Mouse (Mus musculus) cortical plate, adult 2 months (tissue): ENCODE results near the gene Son. TPM values are rescaled to one million over a fixed set of nuclear protein-coding genes. Genes with fewer than 3 reads are reported as not detected.

Experiments
- H3K27ac ChIP-seq: fragments of 200-500 bp; 2 replicates; pipeline ENCODE4 v1.5.1; 2012; ENCODE audit warnings: low read length, control low read depth, inconsistent platforms; ENCODE audit not compliant: insufficient read depth
- H3K4me1 ChIP-seq: fragments of 200-500 bp; 2 replicates; pipeline ENCODE4 v1.6.1; 2011; ENCODE audit warnings: low read length; ENCODE audit not compliant: control insufficient read depth, insufficient read depth
- H3K4me3 ChIP-seq: fragments of 200-500 bp; 2 replicates; pipeline ENCODE4 v1.5.1; 2011; ENCODE audit warnings: mild to moderate bottlenecking, low read length, control low read depth; ENCODE audit not compliant: insufficient read depth
- CTCF ChIP-seq: fragments of 200-500 bp; IDR thresholded peaks from 2 replicates; pipeline ENCODE4 v1.5.1; 2011; ENCODE audit warnings: mild to moderate bottlenecking, control low read depth, low read length; ENCODE audit not compliant: insufficient read depth; ENCODE audit errors: extremely low read depth
- POLR2A ChIP-seq: fragments of 200-500 bp; IDR thresholded peaks from 2 replicates; pipeline ENCODE4 v1.6.1; 2011; ENCODE audit warnings: mild to moderate bottlenecking, low read length, control low read depth; ENCODE audit not compliant: insufficient read depth; ENCODE audit errors: extremely low read depth
- polyA plus RNA-seq: library from polyadenylated mRNA; depleted of rRNA; stranded (reverse); fragments of >200 nt; gene quantifications from 2 replicates; pipeline ENCODE4 v1.2.3, GENCODE M21; 2012

Son gene
- polyA plus RNA-seq, 1 experiment = 267 TPM

DNA sequence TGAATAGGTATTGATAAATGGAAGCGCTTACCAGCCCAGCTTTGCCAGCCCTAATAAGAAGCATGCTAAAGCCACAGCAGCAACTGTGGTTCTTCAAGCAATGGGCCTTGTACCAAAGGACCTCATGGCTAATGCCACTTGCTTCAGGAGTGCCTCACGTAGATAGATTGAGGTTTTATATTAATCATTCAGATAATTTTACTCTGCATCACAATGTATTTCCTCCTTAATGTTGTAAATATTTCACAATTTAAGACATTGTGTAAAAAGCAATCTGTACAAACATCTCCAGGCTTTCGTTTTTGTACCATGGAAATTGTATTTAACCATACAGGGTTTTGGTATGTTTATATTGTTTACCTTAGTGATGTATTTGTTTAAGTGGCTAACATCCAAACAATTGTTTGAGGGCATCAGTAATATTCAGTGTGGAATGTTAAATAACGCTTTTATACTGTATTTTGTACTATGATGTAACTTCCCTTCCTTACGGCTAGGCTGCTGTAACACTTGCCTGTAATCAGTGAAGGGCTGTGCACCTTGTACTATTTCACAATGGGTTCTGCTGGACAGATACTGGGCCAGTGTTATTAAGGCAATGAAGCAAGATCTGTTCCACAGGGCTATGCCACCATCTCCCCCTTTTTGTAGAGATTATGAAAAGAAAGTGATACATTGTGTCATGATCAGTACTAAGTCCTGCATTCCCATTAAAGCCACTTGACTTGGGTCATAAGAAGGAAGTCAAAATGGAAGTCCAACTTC is 31.0 kb downstream of the Son start:
- Histone ChIP-seq H3K4me3 (no peak overlapping the region), H3K4me1 (no peaks in the 10 kb centered on the region), H3K27ac (no peak overlapping the region)
- no peak for TF ChIP-seq CTCF
- TF ChIP-seq POLR2A = no peak

DNA sequence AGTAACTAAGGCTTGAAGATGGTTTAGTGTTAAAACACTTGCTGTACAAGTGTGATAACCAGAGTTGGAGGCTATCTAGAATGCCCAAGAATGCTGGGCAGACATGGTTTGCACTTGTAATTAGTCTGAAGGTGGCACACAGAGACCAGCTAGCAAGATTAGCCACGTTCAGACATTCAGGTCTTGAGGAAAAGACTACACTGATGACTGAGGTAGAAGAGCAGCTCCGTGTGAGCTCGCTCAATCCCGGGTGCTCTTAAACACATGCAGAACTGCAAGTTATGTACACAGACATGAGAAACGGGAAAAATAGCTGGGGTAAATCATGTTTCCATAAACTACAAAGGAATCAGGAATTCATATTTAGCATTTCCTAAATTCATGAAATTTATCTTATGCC is 33.4 kb downstream of the Son start:
- no peak for TF ChIP-seq CTCF
- no peak for TF ChIP-seq POLR2A
- no peak overlapping the region for H3K4me3 ChIP-seq
- H3K27ac ChIP-seq = no peak overlapping the region
- no peaks in the 10 kb centered on the region for H3K4me1 ChIP-seq

DNA sequence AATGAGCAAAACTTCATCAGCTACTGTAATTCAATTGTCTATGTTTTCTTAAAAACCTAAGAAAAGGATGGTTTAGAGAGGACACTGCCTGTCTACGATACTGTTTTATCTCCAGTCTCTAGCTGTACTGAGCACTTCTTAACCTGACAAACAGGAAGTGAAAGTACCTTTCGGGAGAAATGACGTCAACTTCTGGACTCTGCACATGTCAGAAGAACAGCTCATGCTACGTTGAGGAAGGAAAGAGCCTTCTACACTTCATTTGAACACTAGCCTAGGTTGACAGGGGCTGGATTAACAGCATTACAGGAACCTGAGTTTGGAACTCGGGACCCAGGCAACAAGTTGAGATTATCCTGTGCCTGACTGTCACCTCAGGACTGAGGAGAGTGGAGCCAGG is 38.2 kb downstream of the Son start:
- Histone ChIP-seq H3K27ac (no peak overlapping the region), H3K4me3 (no peak overlapping the region), H3K4me1 (no peaks in the 10 kb centered on the region; the same call in 1 of the 2 replicates)
- TF ChIP-seq POLR2A (no peak), CTCF (no peak)

DNA sequence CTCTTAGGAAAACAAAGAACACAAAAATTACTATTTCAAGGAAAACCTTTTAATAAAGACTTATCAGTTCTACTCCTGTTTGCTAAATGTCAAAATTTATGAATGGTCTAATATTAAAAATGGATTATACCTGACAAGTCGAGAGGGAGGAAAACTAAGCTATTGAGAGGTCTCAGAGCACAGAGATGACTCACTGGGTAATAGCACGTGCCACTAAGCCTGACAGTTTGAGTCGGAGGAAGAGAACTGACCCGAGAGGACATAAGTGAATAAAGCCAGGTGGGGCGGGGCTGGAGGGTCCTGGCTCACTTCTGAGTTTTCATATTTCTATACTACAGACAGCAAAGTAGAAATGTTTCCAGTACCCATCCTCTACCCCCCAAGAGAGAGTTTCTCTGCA is 39.1 kb downstream of the Son start:
- TF ChIP-seq CTCF = no peak
- no peak for TF ChIP-seq POLR2A
- no peaks in the 10 kb centered on the region; the same call in 1 of the 2 replicates for H3K4me1 ChIP-seq
- H3K4me3 ChIP-seq = no peak overlapping the region
- no peak overlapping the region for H3K27ac ChIP-seq

DNA sequence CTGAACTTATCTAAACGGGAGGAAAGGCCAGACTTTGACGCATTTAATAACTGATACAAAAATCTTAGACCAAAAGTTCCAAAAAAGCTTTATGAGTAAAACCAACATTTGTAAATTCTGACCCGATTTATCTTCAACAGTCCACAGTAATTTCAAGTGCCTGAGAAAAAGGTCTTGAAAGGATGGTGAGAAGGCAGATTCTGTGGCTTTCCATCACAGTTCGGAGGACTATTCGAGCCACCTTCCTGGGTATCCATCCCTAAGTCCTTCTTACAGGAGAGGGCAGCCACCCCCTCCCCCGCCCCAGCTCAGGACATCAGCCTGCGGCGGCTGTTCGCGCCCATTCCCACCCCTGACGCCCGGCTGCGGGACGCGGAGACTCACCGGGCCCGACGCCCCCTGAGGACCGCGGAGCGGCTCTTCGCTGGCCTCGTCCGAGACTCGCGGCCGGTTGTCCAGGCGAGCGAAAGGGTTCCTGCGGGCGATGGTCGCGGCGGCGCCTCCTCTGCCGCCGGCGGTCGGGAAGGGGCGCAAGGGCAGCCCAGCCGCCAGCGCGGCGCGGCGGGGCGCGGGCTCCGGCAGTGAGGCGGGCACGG is 40.8 kb downstream of the Son start:
- Histone ChIP-seq H3K4me1 (no peaks in the 10 kb centered on the region; the same call in 1 of the 2 replicates), H3K27ac (peak overlapping the region; percentile 19; the same call in 1 of the 2 replicates), H3K4me3 (peak overlapping the region; percentile 72)
- TF ChIP-seq POLR2A = no peak
- no peak for TF ChIP-seq CTCF

DNA sequence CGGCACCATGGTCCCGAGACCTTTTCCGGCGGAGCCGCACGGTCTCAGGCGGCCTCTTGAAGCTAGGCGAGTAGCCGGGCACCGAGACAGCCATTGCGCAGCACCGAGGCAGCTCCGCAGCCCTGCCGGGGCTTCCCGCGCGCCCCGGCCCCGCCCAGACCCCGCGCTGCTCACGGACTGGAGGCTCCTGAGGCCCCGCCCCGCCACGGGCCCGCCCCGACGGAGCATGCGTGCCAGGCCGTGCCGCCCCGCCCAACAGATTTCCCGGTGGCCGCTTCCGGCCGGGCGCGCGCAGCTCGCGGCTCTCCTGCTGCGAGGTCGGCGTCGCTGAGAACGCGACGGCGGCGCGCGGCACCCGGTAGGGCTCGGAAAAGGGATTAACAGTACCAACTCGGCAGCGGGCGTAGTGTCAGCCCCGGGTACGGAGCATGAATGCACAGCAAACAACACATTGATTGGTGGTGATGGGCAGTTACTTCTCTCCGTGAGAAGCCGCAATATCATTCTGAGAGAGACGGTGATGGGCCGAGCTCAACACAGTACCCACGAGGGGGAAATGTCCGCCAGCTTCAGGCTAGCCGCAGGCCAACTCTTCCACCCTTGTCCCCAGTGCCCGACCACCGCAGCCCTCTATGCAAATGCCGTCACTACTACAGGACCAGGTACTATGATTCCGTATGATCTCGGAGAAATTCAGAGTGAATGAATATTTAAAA is 41.5 kb downstream of the Son start, which contains the start of gene Donson:
Gene Donson, minus strand, starts transcription at position 152 of the 716 bp plus-strand sequence.
- TF ChIP-seq CTCF (no peak), POLR2A (peak; percentile 61; the same call in 1 of the 2 replicates)
- peak within 1 kb of the TSS; percentile 19 for H3K27ac ChIP-seq
- no peaks in the 10 kb centered on the region; the same call in 1 of the 2 replicates for H3K4me1 ChIP-seq
- peak within 1 kb of the TSS; percentile 72 for H3K4me3 ChIP-seq

DNA sequence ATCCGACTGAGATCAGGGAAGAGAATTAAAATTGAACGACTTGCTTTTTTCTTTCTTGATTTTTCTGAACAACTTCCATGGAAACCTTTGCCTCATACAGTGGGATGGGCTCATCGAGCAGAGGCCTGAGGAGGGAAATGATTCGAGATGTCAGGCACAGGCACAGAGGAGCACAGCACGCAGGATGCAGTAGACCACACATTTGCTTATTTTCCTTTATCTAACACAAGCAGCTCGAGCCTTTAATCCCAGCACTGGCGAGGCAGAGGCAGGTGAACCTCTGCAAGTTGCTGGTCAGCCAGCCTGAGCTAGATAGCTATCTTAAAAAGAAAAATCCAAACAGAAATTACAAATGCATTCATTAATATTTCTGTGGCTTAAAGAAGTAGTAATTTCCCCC is 42.5 kb downstream of the Son start:
- Histone ChIP-seq H3K4me1 (no peaks in the 10 kb centered on the region; the same call in 1 of the 2 replicates), H3K27ac (no peak overlapping the region), H3K4me3 (no peak overlapping the region; the same call in 1 of the 2 replicates)
- TF ChIP-seq POLR2A (no peak), CTCF (no peak)

DNA sequence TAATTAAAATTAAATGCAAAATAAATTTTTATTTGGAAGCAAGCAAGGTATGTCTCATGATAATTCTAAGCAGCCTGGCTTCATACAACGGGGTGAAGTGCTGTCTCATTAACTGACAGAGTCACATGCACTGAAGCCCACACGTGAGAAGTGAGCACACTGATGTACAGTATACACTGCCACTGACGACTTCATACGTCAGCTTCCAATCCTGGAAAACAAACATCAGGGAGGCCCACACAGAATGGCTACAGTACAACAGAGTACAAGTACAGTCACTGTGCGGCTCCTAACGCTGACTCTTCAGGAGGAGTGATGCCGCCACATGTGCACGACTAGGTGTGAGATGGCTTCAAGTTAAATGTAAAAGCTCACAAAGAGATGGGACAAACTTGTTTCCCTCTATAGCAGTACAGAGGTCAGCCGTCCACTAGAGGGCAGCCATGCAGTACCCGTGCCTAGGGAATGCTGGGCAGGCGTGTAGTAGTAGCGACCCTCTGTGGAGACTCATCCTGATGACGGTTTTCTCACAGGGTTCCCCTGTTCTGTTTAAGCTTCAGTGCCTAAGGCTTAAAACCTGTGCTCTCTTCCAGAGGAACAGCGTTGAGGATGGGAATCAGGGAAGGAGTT is 47.3 kb downstream of the Son start:
- peak; percentile 83 for TF ChIP-seq CTCF
- no peak for TF ChIP-seq POLR2A
- no peak overlapping the region for H3K4me3 ChIP-seq
- no peak overlapping the region for H3K27ac ChIP-seq
- no peaks in the 10 kb centered on the region; the same call in 1 of the 2 replicates for H3K4me1 ChIP-seq

DNA sequence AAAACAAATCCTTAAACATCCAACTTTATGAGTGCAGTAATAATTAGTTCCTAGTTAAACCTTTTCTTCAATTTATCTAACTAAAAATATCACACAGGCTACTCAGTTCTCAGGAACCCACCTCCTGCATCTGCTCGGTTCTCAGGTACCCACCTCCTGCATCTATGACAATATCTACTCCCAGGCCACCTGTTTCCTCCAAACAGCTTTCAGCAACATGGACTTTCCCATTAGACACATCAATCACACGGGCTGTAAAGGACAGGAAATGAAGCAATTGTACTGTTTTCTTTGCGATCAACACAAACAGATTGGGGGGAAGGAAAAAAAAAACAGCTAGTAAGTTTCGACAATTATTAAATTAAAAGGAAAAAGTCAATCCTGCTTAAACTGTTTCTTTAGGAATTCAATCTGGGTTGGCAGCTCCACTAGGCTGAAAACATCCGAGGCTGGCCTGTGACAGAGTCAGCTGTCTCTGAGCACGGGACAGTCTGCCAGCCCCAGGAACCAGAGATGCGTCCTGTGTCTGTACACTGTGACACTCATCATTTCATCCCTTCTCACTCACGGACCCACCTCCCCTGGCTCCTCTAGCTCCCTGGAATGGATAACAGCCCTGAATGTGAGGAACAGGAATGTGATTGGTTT is 47.9 kb downstream of the Son start:
- Histone ChIP-seq H3K4me3 (no peak overlapping the region), H3K4me1 (no peaks in the 10 kb centered on the region), H3K27ac (no peak overlapping the region)
- TF ChIP-seq POLR2A = no peak
- TF ChIP-seq CTCF = no peak
